9 mouse cellular contexts compared by ENCODE assay signal in the genomic region with DNA sequence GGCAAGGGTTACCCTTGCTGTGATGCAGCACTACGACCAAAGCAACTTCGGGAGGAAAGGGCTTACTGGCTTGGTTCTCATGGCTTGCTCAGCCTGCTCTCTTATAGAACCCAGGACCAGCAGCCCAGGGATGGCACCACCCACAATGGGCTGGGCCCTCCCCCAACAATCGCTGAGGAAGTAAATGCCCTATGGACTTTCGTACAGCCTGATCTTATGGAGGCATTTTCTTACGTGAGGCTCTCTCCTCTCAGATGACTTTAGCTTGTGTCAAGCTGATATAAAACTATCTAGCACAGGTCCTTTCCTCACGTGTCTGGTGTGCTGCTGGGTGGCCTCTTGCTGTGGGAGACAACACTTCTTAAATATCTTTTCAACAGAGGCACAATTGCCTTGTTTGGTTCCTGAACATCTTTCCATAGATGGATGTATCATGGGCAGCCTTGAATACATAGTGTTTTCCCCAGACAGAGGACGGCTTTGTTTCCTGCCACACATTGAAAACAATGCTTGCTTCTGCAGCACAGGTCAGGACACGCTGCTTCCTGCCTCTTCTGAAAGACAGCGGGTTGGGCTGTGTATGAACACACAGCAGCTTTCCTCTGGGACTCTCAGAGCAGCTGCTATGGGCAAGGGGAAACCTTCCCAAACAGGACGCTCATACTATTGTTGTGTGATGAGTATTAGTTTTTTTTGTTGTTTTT. TPM values are rescaled to one million over a fixed set of nuclear protein-coding genes. Genes with fewer than 3 reads are reported as not detected.
DNase-seq lines count a peak whose midpoint lies in the region; ATAC-seq and TF ChIP-seq lines count a peak whose summit lies in the region.
"Had no signal": no experiment of that assay in that cellular context is flagged by ENCODE, and none has a peak within 500 bp of the region (broad histone marks: within the 10 kb centered on the region; RNA-seq: fewer than 3 reads in every experiment).

No protein-coding gene starts in this region.

- H3K4me1 ChIP-seq in cortical plate, adult 2 months (ENCODE audit: control insufficient read depth, insufficient read depth, low read length) = 0 out of 2 replicates have a peak, but pooled peaks cover 2% of the 10 kb centered on the region
- peaks cover 4% of the 10 kb centered on the region for H3K4me1 ChIP-seq in heart, embryonic 11.5 days (ENCODE audit: control insufficient read depth, insufficient read depth, low read length)
- H3K4me1 ChIP-seq in kidney, embryonic 16.5 days (ENCODE audit: insufficient read depth, low read length) = peaks cover 8% of the 10 kb centered on the region; the same call in 1 of the 2 replicates

- ATAC-seq in heart, embryonic 11.5 days (replicated peaks; ENCODE audit: insufficient number of reproducible peaks, low FRiP score, low TSS enrichment) = 0 out of 2 replicates have a peak, but pooled peaks have one; percentile 39
- peak; percentile 80; the same call in 1 of the 2 replicates for ATAC-seq in kidney, embryonic 16.5 days (ENCODE audit: low FRiP score, low TSS enrichment)
- ATAC-seq in erythroblast, adult 5-6 weeks (replicated peaks; ENCODE audit: low FRiP score, poor library complexity, severe bottlenecking) = no peak
- ATAC-seq in inflammation-experienced regulatory T-cells, adult 6 months = no peak

- TF ChIP-seq CTCF in layer of hippocampus, adult 2 months (conservative IDR thresholded peaks at IDR 0.05) = no peak
- no peak for TF ChIP-seq CTCF in cortical plate, adult 2 months (IDR thresholded peaks at IDR 0.05; ENCODE audit: extremely low read depth, insufficient read depth, low read length)

- H3K36me3 ChIP-seq in heart, embryonic 11.5 days (ENCODE audit: control insufficient read depth, insufficient read depth, low read length) = peaks cover 12% of the 10 kb centered on the region
- peaks cover 35% of the 10 kb centered on the region for H3K36me3 ChIP-seq in kidney, embryonic 16.5 days (ENCODE audit: insufficient read depth, low read length)
- H3K36me3 ChIP-seq in myocyte (ENCODE audit: control insufficient read depth, insufficient read depth) = peaks cover 38% of the 10 kb centered on the region

- no peak overlapping the region for H3K4me3 ChIP-seq in layer of hippocampus, adult 2 months
- H3K4me3 ChIP-seq in cortical plate, adult 2 months (ENCODE audit: insufficient read depth, low read length) = no peak overlapping the region
- no peak overlapping the region for H3K4me3 ChIP-seq in heart, embryonic 11.5 days (ENCODE audit: low read depth, low read length)
- no peak overlapping the region for H3K4me3 ChIP-seq in kidney, embryonic 16.5 days (ENCODE audit: low read length)
- no peak overlapping the region for H3K4me3 ChIP-seq in myocyte

- H3K9ac ChIP-seq in heart, embryonic 11.5 days (ENCODE audit: low read depth, low read length) = no peak overlapping the region
- no peak overlapping the region for H3K9ac ChIP-seq in kidney, embryonic 16.5 days (replicated peaks; ENCODE audit: low read length)

- no peaks in the 10 kb centered on the region for H3K27me3 ChIP-seq in heart, embryonic 11.5 days (ENCODE audit: control insufficient read depth, insufficient read depth, low read length)
- no peaks in the 10 kb centered on the region for H3K27me3 ChIP-seq in kidney, embryonic 16.5 days (ENCODE audit: insufficient read depth, low read length)
- H3K27me3 ChIP-seq in myocyte (ENCODE audit: control insufficient read depth, insufficient read depth, insufficient read length) = no peaks in the 10 kb centered on the region

- H3K79me2 ChIP-seq in myocyte (ENCODE audit: control insufficient read depth, insufficient read depth) = no peaks in the 10 kb centered on the region

- TF ChIP-seq POLR2A in cortical plate, adult 2 months (IDR thresholded peaks at IDR 0.05; ENCODE audit: extremely low read depth, insufficient read depth, low read length) = no peak
- no peak for TF ChIP-seq POLR2A in myocyte (IDR thresholded peaks at IDR 0.05; ENCODE audit: insufficient read length, low read depth)

- no peaks in the 10 kb centered on the region for H3K9me3 ChIP-seq in heart, embryonic 11.5 days (replicated peaks; ENCODE audit: control insufficient read depth, low read length)
- no peaks in the 10 kb centered on the region for H3K9me3 ChIP-seq in kidney, embryonic 16.5 days (ENCODE audit: low read length)
- H3K9me3 ChIP-seq: G1E had no signal

- DNase-seq in layer of hippocampus, adult 2 months (ENCODE audit: low spot score in 2 of 2) = no peak
- no peak for DNase-seq in layer of hippocampus, postnatal 25 days (ENCODE audit: extremely low spot score in 1 of 2, low spot score in 1 of 2)

- WGBS in heart, embryonic 11.5 days (ENCODE audit: insufficient replicate concordance) = 57% methylated on average over 10 of the region's 10 CpGs
- 53% methylated on average over 10 of the region's 10 CpGs for WGBS in kidney, embryonic 16.5 days

- peak overlapping the region; percentile 79 for H3K27ac ChIP-seq in layer of hippocampus, adult 2 months
- H3K27ac ChIP-seq in cortical plate, adult 2 months (ENCODE audit: insufficient read depth, low read length) = peak overlapping the region; percentile 6; the same call in 1 of the 2 replicates
- peak overlapping the region; percentile 43 for H3K27ac ChIP-seq in heart, embryonic 11.5 days (ENCODE audit: low read depth, low read length)
- peak overlapping the region; percentile 85 for H3K27ac ChIP-seq in kidney, embryonic 16.5 days (ENCODE audit: low read length)

- H3ac ChIP-seq in myocyte (ENCODE audit: control insufficient read depth, insufficient read length) = no peak overlapping the region

- no peak overlapping the region for H3K4me2 ChIP-seq in heart, embryonic 11.5 days
- no peak overlapping the region for H3K4me2 ChIP-seq in kidney, embryonic 16.5 days (replicated peaks; ENCODE audit: low read depth, low read length)
- H3K4me2 ChIP-seq in myocyte (ENCODE audit: low read depth) = no peak overlapping the region

TF ChIP-seq in myocyte, 11 proteins besides CTCF, POLR2A, EP300 and RAD21:
- TF ChIP-seq USF1 (IDR thresholded peaks at IDR 0.05; ENCODE audit: low read depth) = no peak
- TF ChIP-seq TCF3 (IDR thresholded peaks at IDR 0.05; ENCODE audit: insufficient read length, low read depth) = no peak
- TF ChIP-seq POLR2AphosphoS2 (IDR thresholded peaks at IDR 0.05; ENCODE audit: insufficient read length, low read depth) = peak; percentile 14
- TF ChIP-seq TCF12 (IDR thresholded peaks at IDR 0.05; ENCODE audit: insufficient read depth, poor library complexity, severe bottlenecking) = no peak
- no peak for TF ChIP-seq REST (IDR thresholded peaks at IDR 0.05; ENCODE audit: insufficient read depth, insufficient read length)
- no peak for TF ChIP-seq E2F4 (IDR thresholded peaks at IDR 0.05; ENCODE audit: insufficient read depth)

RNA-seq across cellular contexts. Expression of gene Zdhhc20, which starts 31.5 kb away (rescaled TPM):
- total RNA-seq in layer of hippocampus, adult 2 months (2021) = 10 to 100 TPM; 40.0 to 41.7 TPM
- 10 to 100 TPM; 33.1 to 35.5 TPM for total RNA-seq in layer of hippocampus, postnatal 25 days (2021)
- 28.2 and 28.7 TPM in 2 replicates for polyA plus RNA-seq in cortical plate, adult 2 months (2012; rRNA removed)
- polyA plus RNA-seq in heart, embryonic 11.5 days (2014; fragmentation: Nextera tagmentation; extraction: Ambion mirVana) = 39.5 and 52.8 TPM in 2 replicates
- polyA plus RNA-seq in kidney, embryonic 16.5 days (2015; fragmentation: Nextera tagmentation; extraction: Ambion mirVana) = 64.9 and 67.9 TPM in 2 replicates
- polyA plus RNA-seq in myocyte (2012; fragmentation: generic; extraction: Trizol) = 9.6 TPM
- total RNA-seq in erythroblast, adult 5-6 weeks (2015; ENCODE audit: low replicate concordance) = 11.3 and 12.5 TPM in 2 replicates
- total RNA-seq in erythroblast, adult 5-6 weeks (2017; ENCODE audit: low replicate concordance) = 8.6 and 10.7 TPM in 2 replicates
- 100 to 1,000 TPM; 173 to 226 (median 184) TPM for polyA plus RNA-seq in inflammation-experienced regulatory T-cells, adult 6 months (2017; shearing (Covaris generic))

Comparison
In these comparisons a context has a peak if more than half of its experiments do, and no peak if none do; other contexts are left out.
1. H3K27ac ChIP-seq: peak in every context shown above with its lines; median percentile 85 in kidney, embryonic 16.5 days; 79 in layer of hippocampus, adult 2 months; 43 in heart, embryonic 11.5 days; 6 in cortical plate, adult 2 months.
2. ATAC-seq: peak in heart, embryonic 11.5 days (single experiment) and kidney, embryonic 16.5 days (single experiment); none in erythroblast, adult 5-6 weeks (single experiment) and inflammation-experienced regulatory T-cells, adult 6 months (single experiment).